Mouse (Mus musculus) large intestine, adult 2 months (tissue): ENCODE results near the gene Mbtps1. TPM values are rescaled to one million over a fixed set of nuclear protein-coding genes. Genes with fewer than 3 reads are reported as not detected.

ENCODE experiments used
- DNase-seq: peaks from one replicate; pipeline ENCODE4 v3.0.0-alpha.2; 2012; ENCODE audit warnings: low read depth, low spot score
- WGBS: fragments of 180-500 bp; shearing (Covaris S2); methylation state at CpG from one replicate; pipeline ENCODE4 v1.1.7; 2018; 5-methylcytosine and 5-hydroxymethylcytosine counted together
- polyA plus RNA-seq: library from polyadenylated mRNA; depleted of rRNA; stranded (reverse); fragments of >200 nt; gene quantifications from 2 replicates; pipeline ENCODE4 v1.2.3, GENCODE M21; 2012; rRNA removed

The Mbtps1 gene
- polyA plus RNA-seq, 1 experiment, result 54.3 TPM

DNA sequence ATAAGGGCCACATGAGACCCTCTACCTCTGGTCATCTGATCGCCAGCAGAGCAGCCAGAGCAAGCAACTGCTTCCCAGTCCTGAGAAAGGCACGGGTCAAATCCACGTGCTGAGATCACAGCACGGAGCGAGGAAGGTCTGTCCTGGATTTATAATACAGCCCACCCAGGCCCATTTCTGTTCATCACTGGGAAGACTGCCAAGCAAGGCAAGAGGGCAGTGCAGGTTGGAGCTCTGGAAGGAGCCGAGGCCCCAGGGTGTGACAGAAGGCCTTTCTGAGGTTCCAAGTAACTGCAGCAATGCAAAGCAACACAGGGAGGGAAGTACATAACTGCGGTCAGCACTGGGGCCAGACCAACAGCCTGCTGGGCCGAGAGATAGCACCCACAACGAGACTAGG lies 48.1 kb downstream of the Mbtps1 start:
- no peak for DNase-seq
- WGBS, result 81% methylated on average over 9 of the region's 9 CpGs

DNA sequence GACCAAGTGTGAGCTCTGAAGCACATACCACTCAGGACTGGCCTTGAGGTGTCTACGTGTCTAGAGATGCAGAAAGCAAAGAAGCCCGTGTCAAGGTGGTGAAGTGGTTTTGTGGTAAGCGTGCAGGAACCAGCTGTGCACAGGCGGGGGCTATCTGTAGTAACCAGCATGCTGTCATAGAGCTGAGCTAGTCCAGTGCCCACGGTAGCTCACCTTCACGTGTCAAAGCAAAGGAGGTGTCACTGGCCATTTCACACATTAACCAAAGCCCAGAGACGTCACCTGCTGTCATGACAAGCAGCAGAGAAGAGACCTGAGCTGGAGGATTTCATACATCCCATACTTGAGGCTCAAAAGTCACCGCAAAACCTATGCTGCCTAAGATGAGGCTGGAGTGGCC lies 52.4 kb downstream of the Mbtps1 start:
- no peak for DNase-seq
- 81% methylated on average over 8 of the region's 8 CpGs for WGBS

DNA sequence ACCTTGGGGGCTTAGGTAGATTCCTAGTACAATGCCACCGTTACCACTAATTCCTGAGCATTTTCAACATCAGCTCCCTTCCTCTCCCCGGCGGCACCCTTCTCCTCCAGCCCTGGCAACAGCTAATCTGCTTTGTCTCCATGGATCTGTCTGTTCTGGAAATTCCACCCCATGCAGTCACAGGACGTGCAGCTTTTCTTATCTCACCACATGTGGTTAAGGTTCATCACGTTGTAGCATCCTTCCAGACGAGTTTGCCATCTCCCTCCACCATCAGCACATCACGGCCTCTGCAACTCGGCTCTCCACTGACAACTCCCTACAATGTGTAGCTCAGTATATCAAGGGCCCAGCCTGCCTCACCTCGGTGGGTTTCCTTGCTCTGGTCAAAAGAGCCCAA lies 53.0 kb downstream of the Mbtps1 start:
- DNase-seq, result no peak
- WGBS, result 57% methylated on average over 9 of the region's 9 CpGs

DNA sequence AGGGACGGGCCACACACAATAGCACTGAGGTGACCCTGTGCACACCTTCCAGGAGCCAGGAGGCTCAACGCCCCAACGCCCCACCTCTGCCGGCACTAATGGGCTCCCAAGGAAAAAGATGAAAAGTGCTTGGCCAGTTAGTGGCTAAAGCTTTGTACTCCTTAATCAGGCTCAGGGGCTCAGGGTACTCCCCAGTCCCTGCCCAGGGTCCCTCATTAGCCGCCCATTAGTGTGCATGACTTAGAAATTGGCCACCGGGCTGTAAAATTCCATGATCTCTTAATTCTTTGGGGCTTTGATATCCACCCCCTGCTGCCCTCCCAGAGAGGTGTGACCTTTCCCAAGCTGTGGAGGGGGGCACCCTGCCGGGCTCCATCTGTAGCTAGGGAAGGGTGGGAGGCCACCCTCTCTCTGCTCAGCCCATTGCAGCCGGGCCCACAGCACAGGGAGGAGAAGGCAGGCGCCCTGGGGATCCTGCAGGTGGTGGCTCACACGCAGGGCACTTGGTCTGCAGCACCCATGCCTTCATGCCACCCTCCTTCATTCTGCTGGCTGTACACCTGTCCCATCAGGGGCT lies 55.3 kb downstream of the Mbtps1 start:
- DNase-seq, result no peak
- WGBS, result 57% methylated on average over 10 of the region's 10 CpGs

DNA sequence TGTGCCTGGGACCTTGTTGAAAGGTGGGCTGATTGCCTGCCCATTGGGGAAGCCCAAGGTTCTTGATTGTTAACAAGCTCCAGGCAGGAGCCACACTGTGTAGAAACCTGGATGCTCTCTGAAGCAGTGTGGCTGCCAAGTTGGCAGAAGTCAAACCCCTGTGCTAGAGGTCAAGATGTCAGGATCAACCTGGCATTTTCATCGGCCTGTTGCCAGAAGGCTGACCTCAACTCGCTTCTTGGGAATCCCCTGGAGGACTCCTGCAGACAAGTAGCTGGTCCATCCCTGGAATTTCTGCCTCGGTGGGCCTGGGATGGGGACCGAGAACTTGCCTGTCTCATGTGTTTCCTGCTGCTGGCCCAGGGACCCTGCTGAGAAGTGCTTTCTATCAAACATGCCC lies 56.4 kb downstream of the Mbtps1 start:
- DNase-seq, result no peak
- WGBS, result 46% methylated on average over 4 of the region's 4 CpGs

DNA sequence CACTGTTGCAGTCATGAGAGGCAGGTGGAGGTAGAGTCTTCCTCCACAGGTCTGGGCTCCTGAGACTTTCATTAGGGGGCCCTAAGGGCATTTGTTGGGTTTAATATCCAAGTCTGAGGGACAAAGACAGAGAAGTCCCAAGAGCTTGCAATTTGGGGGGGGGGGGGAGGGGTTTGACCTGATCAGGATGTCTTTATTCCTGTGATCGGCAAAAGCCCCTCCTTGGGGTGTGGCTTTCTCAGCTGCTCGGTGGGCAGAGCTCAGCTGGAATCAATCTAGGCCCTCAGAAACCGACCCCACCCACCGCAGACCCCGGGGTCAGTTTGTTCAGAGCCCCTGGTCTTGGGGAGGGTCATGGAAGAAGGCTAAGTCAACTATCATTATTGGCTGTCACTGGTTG lies 56.9 kb downstream of the Mbtps1 start, which contains the start of gene Slc38a8:
Gene Slc38a8 (minus strand): TSS at position 101 of the 400 bp plus-strand sequence.
- DNase-seq, result no peak
- 54% methylated on average over 5 of the region's 5 CpGs for WGBS

DNA sequence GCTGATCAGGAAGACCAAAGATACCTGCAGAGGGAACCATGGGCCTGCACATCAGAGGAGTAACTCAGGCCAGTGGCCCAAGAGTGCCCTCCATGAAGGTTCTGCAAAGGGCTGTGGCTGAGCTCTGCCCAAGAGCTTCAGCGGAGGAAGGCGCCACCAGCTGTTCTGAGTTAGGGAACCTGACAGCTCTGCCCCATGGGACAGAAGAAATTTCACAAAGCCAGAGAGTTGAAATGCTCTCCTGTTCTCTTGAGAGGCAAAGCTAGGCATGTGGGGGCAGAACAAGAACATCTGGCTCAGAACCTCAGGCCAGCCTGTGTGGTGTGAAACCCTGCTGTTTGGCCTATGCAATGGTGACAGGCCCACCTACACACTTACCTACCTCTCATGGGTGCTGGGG lies 58.7 kb downstream of the Mbtps1 start:
- 90% methylated on average over 2 of the region's 2 CpGs for WGBS
- DNase-seq, result no peak

DNA sequence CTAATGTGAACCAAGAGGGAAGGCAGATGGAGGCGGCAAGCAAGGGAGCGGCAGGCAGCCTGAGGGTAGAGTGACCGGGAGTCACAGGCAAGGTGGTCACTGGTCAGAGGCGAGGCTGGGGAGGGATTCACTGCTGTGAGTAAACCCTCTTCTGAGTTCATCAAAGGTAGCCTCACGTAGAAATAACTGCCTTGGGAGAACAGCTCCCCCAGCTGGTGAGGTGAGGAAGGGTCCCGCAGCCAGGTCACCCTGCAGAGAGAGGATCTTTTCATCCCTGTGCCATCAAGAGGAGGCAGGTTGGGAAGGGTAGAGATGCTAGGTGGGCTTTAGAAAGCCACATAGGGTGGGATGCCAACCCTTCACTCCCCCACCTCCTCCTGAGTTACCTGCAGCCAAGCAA lies 61.7 kb downstream of the Mbtps1 start:
- no peak for DNase-seq
- WGBS, result 27% methylated on average over 6 of the region's 6 CpGs

DNA sequence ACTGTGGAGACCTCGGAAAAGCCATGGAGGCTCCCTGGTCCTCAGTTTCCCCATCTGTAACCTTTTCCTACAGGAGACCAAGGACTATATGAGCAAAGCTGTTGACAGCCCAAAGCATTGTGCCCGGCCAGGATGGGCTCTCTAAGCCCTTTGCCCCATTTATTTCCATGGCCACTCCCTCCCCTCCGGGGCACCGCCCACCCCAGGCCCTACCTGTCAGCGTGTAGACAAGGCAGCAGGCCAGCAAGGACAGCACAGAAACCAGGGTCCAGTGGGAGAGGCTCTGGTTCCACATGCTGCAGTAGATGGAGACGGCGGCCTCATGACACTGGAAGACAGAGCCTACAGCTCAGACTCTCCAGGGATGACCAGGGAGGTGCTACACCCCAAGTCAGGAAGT lies 71.4 kb downstream of the Mbtps1 start:
- WGBS, result 53% methylated on average over 7 of the region's 7 CpGs
- no peak for DNase-seq

DNA sequence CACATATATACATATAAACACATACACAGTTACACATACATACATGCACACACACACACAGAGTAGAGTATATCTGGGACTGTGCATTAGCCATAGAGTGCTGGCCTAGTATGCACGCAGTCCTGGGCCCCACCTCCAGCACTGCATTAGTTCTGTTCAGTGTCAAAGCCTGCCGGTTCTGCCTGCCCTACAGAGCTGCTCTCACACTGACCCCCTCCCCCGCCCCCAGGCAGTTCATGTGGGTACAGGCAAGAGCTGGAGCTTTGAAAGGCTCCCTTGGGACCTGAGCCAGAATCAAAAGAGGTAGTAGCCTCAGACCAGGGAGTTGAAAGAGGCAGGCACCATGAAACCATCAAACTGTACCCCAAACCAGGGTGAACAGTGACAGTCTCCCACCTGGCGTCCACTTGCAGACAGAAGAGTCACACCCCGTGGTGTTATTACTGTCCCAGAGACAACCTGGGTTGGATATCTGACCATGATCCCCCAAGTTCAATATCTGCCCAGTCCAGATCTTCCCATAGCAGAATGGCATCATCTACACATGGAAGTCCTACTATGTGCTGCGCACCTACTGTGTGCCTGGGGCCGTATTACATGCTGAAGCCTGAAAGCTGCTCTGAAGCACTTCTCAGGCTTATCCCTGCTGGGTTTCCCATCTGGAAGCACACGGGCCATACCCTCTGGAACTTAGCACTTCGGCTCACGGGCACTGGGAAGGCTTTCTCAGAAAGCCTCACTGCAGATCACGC lies 74.2 kb downstream of the Mbtps1 start:
- 79% methylated on average over 11 of the region's 11 CpGs for WGBS
- no peak for DNase-seq

DNA sequence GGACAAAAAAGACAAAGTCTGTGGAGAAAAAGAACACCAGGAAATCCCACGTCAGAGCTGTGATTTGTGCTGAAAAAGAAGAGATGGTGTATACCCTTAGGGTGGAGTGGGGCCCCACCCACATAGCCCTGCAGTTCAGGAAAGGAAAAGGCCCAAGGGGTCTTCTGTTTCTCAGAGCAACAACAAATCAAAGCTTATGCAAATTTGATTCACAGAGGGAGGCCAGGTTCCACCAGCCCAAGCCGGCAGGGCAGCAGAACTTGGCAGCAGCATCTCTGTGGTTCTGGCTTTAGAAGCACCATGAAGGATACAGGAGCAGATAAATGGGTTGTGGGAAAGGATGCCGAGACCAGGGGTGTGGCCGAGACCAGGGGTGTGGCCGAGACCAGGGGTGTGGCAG lies 79.9 kb downstream of the Mbtps1 start:
- DNase-seq, result no peak
- 26% methylated on average over 5 of the region's 5 CpGs for WGBS

DNA sequence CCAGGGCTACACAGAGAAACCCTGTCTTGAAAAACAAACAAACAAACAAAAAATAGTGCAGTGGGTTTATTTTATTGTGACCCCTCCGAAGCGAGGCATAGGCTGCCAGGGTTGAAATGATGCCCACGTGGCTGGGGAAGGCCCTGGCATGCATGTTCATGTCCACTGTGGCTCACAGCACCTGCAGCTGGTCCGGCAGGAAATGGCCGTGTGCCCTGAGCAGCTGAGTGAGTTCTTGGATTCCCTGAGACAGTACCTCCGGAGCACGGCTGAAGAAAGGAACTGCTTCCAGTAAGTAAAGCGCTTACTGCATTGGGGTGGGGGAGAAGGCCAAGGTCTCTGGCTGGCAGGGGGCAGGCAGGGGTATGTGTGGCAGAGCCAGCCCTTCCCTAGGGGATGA lies 90.4 kb downstream of the Mbtps1 start:
- DNase-seq, result no peak
- WGBS, result 77% methylated on average over 8 of the region's 8 CpGs

DNA sequence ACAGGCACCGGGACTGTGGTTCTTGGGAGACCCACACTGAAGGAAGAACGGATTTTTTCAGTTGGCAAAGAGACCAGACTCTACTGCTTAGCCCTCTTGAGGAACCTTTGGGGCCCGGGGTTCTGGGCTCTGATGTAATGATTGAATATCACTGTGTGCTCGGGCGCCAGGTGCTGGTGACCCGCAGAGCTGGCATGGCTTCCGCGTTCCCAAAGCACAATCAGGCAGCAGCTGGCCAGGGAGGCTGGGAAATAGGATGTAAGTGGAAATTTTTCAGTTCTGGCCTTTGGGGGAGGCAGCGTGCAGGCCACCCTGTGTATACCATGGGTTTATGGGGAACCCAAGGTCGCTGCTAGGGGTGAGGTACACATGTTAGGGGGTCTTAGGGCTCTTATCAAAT lies 91.7 kb downstream of the Mbtps1 start:
- 68% methylated on average over 10 of the region's 10 CpGs for WGBS
- DNase-seq, result no peak

DNA sequence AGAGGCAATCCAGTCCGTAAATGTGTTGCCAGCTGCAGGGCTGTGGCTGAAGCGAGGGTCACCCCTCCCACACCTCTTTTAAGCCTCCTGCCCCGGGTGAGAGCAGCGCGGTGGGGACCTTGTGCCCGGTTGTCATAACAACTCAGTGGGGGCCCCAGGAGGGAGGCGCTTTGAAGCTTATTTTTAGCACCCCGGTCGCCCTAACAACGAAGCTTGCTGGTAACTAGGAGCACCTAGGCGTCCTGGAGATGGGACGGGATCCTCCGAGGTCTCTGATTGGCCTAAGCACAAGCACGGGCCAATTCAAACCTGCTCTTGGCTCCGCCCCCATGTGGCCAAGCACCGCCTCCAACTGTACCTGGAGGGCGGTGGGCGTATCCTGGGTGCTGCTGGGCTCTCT lies 92.4 kb downstream of the Mbtps1 start:
- 4% methylated on average over 18 of the region's 18 CpGs for WGBS
- no peak for DNase-seq

DNA sequence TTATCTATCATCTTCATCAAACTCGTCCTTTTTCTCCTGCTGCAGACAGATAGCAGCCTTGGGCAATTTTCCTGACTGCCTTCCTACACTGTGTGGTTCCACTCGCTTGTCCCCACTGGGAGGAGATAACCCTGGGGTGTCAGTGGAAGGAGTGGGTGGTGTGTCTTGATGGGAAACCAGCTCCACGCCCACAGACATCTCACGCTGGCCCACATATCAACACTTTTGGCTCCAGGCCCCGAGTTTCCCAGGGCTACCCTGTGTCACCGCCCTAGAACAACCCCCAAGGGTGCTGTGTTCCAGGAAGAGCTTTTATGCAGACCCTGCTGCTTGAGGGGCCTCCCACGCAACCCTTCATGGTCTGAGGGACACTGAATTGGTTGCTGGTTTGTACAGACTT lies 94.8 kb downstream of the Mbtps1 start:
- 53% methylated on average over 7 of the region's 7 CpGs for WGBS
- no peak for DNase-seq

DNA sequence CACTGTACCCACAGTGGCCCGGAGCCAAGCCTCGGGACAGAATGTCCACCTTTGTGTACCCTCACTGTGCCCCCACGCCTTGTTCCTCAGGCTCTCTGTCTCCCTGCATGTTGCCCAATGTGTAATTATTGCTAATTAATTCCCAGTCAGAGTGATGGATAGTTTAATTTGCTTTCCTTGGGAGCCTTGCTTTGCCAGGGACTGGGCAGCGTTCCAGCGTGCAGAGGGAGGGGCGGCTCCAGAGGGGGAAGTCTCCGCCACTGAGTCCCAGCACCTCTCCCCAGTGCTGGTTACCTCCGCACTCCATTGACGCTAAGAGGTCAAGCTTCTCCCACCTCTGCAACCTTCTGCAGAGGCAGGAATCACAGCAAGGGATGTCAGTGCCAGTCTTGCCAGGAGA lies 97.2 kb downstream of the Mbtps1 start:
- 51% methylated on average over 9 of the region's 9 CpGs for WGBS
- DNase-seq, result no peak

DNA sequence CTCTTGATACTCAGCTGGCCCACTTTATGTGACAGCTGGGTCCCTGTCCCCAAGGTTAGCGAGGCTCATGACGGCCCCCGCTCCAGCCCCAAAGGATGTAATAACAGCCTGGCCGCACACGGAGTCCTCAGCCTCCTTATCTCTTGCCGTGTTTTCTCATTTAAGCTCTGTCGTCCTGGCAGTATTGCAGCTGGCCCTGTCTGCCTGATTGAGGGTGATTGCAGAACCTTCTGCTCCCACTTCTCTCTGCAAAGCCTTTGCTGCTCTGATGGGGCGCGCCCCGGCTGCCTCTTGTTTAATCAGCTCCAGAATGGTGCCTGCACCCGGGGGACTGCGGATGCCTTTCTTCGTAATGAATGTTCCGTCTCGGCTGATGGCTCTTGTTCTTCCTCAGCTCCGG lies 98.8 kb downstream of the Mbtps1 start:
- WGBS, result 20% methylated on average over 16 of the region's 16 CpGs
- DNase-seq, result no peak

Other genes starting within 250 kb of the Mbtps1 start
- gene Hsbp1, start 214.2 kb downstream of the Mbtps1 start, polyA plus RNA-seq, result 92.3 and 106 TPM in 2 replicates
- gene Mlycd, start 163.9 kb downstream of the Mbtps1 start, polyA plus RNA-seq, result 23.2 and 30.1 TPM in 2 replicates
- 55.2 and 117 TPM in 2 replicates for gene Osgin1, start 124.6 kb downstream of the Mbtps1 start, polyA plus RNA-seq
- 0.63 and 0.90 TPM in 2 replicates for gene Necab2, start 112.0 kb downstream of the Mbtps1 start, polyA plus RNA-seq
- 0.62 and 2.0 TPM in 2 replicates for gene Slc38a8, start 57.0 kb downstream of the Mbtps1 start, polyA plus RNA-seq
- 19.1 and 23.9 TPM in 2 replicates for gene Hsdl1, start 16.4 kb upstream of the Mbtps1 start, polyA plus RNA-seq
- 3.5 and 7.3 TPM in 2 replicates for gene Dnaaf1, start 16.5 kb upstream of the Mbtps1 start, polyA plus RNA-seq
- gene Taf1c, start 46.5 kb upstream of the Mbtps1 start, polyA plus RNA-seq, result 19.2 and 21.5 TPM in 2 replicates
- gene Adad2, start 54.0 kb upstream of the Mbtps1 start, polyA plus RNA-seq, result 0.12 and 0.62 TPM in 2 replicates
- 0.86 and 0.89 TPM in 2 replicates for gene Kcng4, start 76.9 kb upstream of the Mbtps1 start, polyA plus RNA-seq
- 26.6 and 26.8 TPM in 2 replicates for gene Wfdc1, start 107.6 kb upstream of the Mbtps1 start, polyA plus RNA-seq
- 7.9 and 9.5 TPM in 2 replicates for gene Atp2c2, start 141.3 kb upstream of the Mbtps1 start, polyA plus RNA-seq
- 7.3 and 9.0 TPM in 2 replicates for gene Tldc1, start 219.7 kb upstream of the Mbtps1 start, polyA plus RNA-seq